Mouse (Mus musculus) layer of hippocampus, adult 2 months (tissue): ENCODE results near the gene Gcnt1. TPM values are rescaled to one million over a fixed set of nuclear protein-coding genes. Genes with fewer than 3 reads are reported as not detected.

Source experiments
- DNase-seq, 2 experiments: peaks; one replicate each; pipeline ENCODE4 v3.0.0; 2022; ENCODE audit warnings: low spot score in 2 of 2
- H3K27ac ChIP-seq: fragments of 200-600 bp; 2 replicates; pipeline ENCODE4 v1.8.1; 2022
- H3K4me3 ChIP-seq: fragments of 200-600 bp; 2 replicates; pipeline ENCODE4 v1.8.1; 2022; ENCODE audit warnings: mild to moderate bottlenecking
- CTCF ChIP-seq: fragments of 200-600 bp; conservative IDR thresholded peaks from 2 replicates; pipeline ENCODE4 v1.8.1; 2022; ENCODE audit warnings: antibody characterized with exemption, mild to moderate bottlenecking, moderate library complexity
- total RNA-seq, 2 experiments: library from RNA; stranded (reverse); gene quantifications; 2 replicates each; pipeline ENCODE4 v1.2.3; 2021

The Gcnt1 gene
- total RNA-seq, 2 experiments from 2014 or later = 3.0 to 4.7 TPM

DNA sequence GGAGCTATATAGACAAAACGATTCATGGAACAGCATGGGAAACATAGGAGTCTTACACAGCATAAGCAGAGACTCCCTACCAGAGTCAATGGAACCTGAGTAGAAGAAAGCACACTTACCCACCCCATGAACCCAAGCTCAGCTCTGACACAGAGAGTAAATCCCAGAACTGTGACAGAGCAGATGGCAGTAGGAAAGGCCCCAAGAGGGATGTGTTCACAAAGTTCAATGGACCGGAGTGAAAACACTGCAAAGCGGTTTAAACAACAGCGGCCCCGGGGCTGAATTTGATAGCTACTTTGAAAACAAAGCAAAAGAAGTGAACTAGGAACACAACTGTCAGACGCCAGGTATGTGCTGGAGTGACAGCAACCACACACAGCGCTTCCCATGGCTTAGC, 36.0 kb downstream of the Gcnt1 start:
- Histone ChIP-seq H3K27ac (no peak overlapping the region), H3K4me3 (no peak overlapping the region)
- TF ChIP-seq CTCF = no peak
- DNase-seq = no peak

- Histone ChIP-seq H3K4me3 (no peak overlapping the region), H3K27ac (no peak overlapping the region)
- DNase-seq = no peak
- no peak for TF ChIP-seq CTCF
Measured at GRCm38 (mm10) chr19:17334644-17335333, 37.9 kb downstream of the Gcnt1 start.

GRCm38 (mm10) chr19:17333043-17333442, 39.6 kb downstream of the Gcnt1 start:
- no peak for TF ChIP-seq CTCF
- DNase-seq = no peak
- no peak overlapping the region for H3K27ac ChIP-seq
- no peak overlapping the region for H3K4me3 ChIP-seq

DNA sequence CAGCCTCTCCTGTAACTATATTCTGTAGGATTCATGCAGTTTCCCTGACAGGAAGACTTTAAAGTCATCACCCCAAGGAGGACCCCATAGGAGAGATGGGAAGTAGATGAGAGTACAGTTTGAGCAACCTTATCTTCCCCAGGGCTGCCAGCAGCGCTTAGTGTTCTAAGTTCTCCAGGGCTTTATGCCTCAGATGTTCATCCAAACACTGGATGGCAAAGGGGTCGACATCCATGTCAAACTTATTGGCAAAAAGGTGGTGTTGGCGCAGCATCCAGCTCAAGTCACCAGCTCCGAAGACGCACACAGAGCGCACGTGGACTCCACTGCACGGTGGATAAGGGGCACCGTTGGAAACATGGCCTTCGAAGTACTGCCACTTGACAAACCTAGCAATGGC, 43.7 kb downstream of the Gcnt1 start:
- no peak for TF ChIP-seq CTCF
- no peak overlapping the region for H3K4me3 ChIP-seq
- H3K27ac ChIP-seq = no peak overlapping the region
- no peak for DNase-seq

DNA sequence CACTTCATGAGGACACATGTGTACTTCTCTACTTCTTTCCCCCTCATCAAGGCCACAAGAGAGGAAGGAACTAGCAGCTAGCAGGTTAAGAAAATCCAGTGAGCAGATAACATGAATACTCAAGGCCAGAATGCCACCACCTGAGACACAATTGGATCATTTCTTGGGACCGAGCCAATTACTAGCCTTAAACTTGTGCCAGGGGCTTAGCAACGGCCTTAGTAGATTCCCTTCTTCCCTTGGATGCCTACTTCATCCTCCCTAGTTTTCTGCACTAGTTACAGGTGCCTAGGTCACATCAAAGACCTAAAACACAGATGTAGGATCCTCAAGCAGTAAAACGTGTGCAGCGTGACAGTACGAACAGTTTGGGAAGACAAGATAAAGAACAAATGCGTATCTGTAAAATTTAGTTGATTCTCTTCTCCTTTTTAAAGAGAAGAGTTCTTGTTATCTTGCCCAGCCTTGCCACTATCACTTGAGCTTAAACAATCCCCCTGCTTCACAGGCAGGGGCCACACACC, 44.7 kb downstream of the Gcnt1 start:
- no peak for TF ChIP-seq CTCF
- DNase-seq = no peak
- Histone ChIP-seq H3K27ac (no peak overlapping the region), H3K4me3 (no peak overlapping the region)

- DNase-seq = no peak
- Histone ChIP-seq H3K27ac (no peak overlapping the region), H3K4me3 (no peak overlapping the region)
- TF ChIP-seq CTCF = no peak
Measured at GRCm38 (mm10) chr19:17323689-17324241, 48.9 kb downstream of the Gcnt1 start.

DNA sequence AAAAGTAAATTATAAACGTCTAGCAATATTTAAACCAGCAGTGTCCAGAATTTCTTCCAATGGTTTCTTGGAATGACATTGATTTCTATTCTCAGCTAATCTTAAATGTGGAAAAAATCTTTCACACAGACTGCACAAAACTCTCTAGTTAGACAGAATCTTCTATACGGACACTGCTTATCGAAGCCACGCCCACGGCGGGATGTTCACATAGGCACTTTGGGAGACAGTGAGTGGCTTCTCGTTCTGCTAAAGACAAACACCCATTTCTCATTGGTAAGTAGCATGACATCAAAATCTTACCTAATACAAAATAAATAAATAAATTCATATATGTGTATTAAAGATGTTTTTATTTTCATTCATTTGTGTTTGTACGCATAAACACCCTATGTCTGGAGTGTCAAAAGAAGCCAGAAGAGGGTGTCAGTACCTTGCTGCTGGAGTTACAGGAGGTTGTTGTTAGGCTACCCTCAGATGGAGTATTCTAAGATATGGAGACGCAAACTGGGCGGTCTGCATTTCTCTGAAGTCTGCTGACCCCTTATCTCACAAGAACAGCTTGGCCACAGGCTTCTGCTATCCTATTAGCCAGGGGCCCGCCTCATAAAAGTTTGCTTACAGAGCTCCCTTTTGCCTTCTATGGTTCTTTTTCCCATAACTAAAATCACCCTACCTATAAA, 49.5 kb downstream of the Gcnt1 start:
- no peak overlapping the region for H3K4me3 ChIP-seq
- DNase-seq = no peak
- TF ChIP-seq CTCF = no peak
- H3K27ac ChIP-seq = no peak overlapping the region

GRCm38 (mm10) chr19:17319770-17320169, 52.9 kb downstream of the Gcnt1 start:
- Histone ChIP-seq H3K4me3 (no peak overlapping the region), H3K27ac (no peak overlapping the region)
- TF ChIP-seq CTCF = no peak
- no peak for DNase-seq

GRCm38 (mm10) chr19:17318733-17319132, 53.9 kb downstream of the Gcnt1 start:
- no peak for TF ChIP-seq CTCF
- H3K4me3 ChIP-seq = no peak overlapping the region

GRCm38 (mm10) chr19:17316311-17317003, 56.2 kb downstream of the Gcnt1 start:
- Histone ChIP-seq H3K27ac (no peak overlapping the region), H3K4me3 (no peak overlapping the region)
- DNase-seq = no peak
- TF ChIP-seq CTCF = no peak

More at GRCm38 (mm10) chr19:17318733-17319132, 53.9 kb downstream of the Gcnt1 start:
- no peak for DNase-seq
- H3K27ac ChIP-seq = no peak overlapping the region

DNA sequence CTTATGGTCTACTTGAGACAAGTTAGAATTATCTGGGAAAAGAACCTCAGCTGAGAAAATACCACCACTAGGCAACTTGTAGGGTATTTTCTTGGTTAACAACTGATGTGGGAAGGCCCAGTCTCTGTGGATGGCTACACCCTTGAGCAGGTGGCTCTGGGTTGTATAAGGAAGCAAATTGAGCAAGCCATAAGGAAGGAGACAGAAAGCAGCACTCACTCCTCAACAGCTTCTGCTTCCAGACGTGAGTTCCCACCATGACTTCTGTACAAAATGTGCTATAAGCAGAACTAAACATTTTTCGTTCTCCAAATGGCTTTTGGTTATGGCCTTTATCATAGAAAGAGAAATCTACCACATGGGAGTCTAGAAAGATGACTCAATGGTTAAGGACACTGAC, 58.2 kb downstream of the Gcnt1 start:
- TF ChIP-seq CTCF = no peak
- DNase-seq = no peak
- Histone ChIP-seq H3K4me3 (no peak overlapping the region), H3K27ac (no peak overlapping the region)

- no peak for DNase-seq
- no peak for TF ChIP-seq CTCF
- no peak overlapping the region for H3K4me3 ChIP-seq
- no peak overlapping the region for H3K27ac ChIP-seq
Measured at GRCm38 (mm10) chr19:17313766-17314165, 58.9 kb downstream of the Gcnt1 start.

- DNase-seq = no peak
- Histone ChIP-seq H3K4me3 (no peak overlapping the region), H3K27ac (no peak overlapping the region)
- no peak for TF ChIP-seq CTCF
Measured at GRCm38 (mm10) chr19:17312671-17313180, 59.9 kb downstream of the Gcnt1 start.
